Mouse (Mus musculus): ENCODE data around the gene Sap30bp. TPM values are rescaled to one million over a fixed set of nuclear protein-coding genes. Genes with fewer than 3 reads are reported as not detected.
A peak's percentile ranks its signal among the peaks of the same experiment; 100 is the strongest.

Gene Sap30bp
- polyA plus RNA-seq, 1 experiment from 2014 or later, result 29.2 TPM

DNA sequence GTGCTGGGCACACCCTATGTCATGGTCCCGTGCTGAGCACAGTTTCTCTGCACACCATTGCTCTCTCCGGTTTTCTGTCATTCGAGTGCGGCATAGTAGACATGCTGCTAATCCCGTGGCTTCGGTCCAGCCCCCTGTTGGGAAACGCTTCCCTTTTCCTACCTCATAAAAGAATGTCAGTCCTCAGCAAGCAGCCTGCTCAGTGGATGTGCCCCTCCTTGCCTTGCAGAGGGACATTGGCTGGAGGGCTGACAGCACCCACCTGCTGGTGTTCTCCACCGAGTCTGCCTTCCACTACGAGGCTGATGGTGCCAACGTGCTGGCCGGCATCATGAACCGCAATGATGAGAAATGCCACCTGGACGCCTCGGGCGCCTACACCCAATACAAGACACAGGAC lies 49.4 kb downstream of the Sap30bp start:
- WGBS, result 92% methylated on average over 15 of the region's 15 CpGs
- H3K27ac ChIP-seq (ENCODE audit: low read length), result no peak overlapping the region
- ATAC-seq, result no peak
- no peak overlapping the region for H3K9ac ChIP-seq (ENCODE audit: low read depth, low read length)
- H3K27me3 ChIP-seq (replicated peaks; ENCODE audit: control insufficient read depth, insufficient read depth, low read length), result no peaks in the 10 kb centered on the region
- H3K9me3 ChIP-seq (ENCODE audit: control insufficient read depth, low read length), result no peaks in the 10 kb centered on the region
- no peak overlapping the region for H3K4me2 ChIP-seq (ENCODE audit: low read depth, low read length)
- H3K4me3 ChIP-seq (ENCODE audit: low read length), result no peak overlapping the region
- no peaks in the 10 kb centered on the region for H3K4me1 ChIP-seq (ENCODE audit: control insufficient read depth, insufficient read depth, low read length)
- H3K36me3 ChIP-seq (ENCODE audit: control insufficient read depth, insufficient read depth, low read length), result no peaks in the 10 kb centered on the region

GRCm38 (mm10) chr11:115983291-115983690 lies 50.2 kb downstream of the Sap30bp start:
- no peak overlapping the region for H3K9ac ChIP-seq (ENCODE audit: low read depth, low read length)
- H3K4me1 ChIP-seq (ENCODE audit: control insufficient read depth, insufficient read depth, low read length), result no peaks in the 10 kb centered on the region
- no peaks in the 10 kb centered on the region for H3K27me3 ChIP-seq (replicated peaks; ENCODE audit: control insufficient read depth, insufficient read depth, low read length)
- no peak overlapping the region for H3K27ac ChIP-seq (ENCODE audit: low read length)
- no peak overlapping the region for H3K4me3 ChIP-seq (ENCODE audit: low read length)
- no peaks in the 10 kb centered on the region for H3K9me3 ChIP-seq (ENCODE audit: control insufficient read depth, low read length)
- no peak for ATAC-seq
- WGBS, result 76% methylated on average over 8 of the region's 8 CpGs
- H3K4me2 ChIP-seq (ENCODE audit: low read depth, low read length), result no peak overlapping the region
- H3K36me3 ChIP-seq (ENCODE audit: control insufficient read depth, insufficient read depth, low read length), result no peaks in the 10 kb centered on the region

- peak overlapping the region; percentile 12; the same call in 1 of the 2 replicates for H3K4me3 ChIP-seq (ENCODE audit: low read length)
- 41% methylated on average over 15 of the region's 15 CpGs for WGBS
- no peaks in the 10 kb centered on the region for H3K9me3 ChIP-seq (ENCODE audit: control insufficient read depth, low read length)
- H3K27me3 ChIP-seq (replicated peaks; ENCODE audit: control insufficient read depth, insufficient read depth, low read length), result no peaks in the 10 kb centered on the region
- H3K27ac ChIP-seq (ENCODE audit: low read length), result no peak overlapping the region
- H3K4me1 ChIP-seq (ENCODE audit: control insufficient read depth, insufficient read depth, low read length), result no peaks in the 10 kb centered on the region
- no peak for ATAC-seq
- H3K36me3 ChIP-seq (ENCODE audit: control insufficient read depth, insufficient read depth, low read length), result no peaks in the 10 kb centered on the region
- no peak overlapping the region for H3K9ac ChIP-seq (ENCODE audit: low read depth, low read length)
- 0 out of 2 replicates have a peak overlapping the region, but pooled peaks have one; percentile 20 for H3K4me2 ChIP-seq (ENCODE audit: low read depth, low read length)
Observed at GRCm38 (mm10) chr11:115989686-115990085, 56.6 kb downstream of the Sap30bp start.

DNA sequence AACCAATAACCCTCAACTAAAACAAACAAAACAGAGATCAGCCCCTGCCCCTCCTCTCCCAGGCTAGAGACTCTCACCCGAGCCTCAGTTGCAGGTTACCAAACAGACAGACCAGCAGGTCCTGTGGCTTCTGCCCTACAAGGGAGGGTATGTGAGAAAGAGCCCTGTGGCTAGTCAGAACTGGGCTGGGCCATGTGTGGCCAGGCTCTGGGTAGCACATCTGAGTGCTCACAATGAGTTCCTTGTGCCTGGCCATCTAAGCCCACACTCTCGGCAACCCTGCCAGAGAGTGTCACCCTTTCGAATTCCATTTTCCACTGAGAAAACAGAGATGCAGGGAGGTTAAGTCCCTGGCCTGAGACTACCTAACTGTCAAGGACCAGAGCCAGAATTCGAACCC lies 59.0 kb downstream of the Sap30bp start:
- H3K4me3 ChIP-seq (ENCODE audit: low read length), result no peak overlapping the region
- no peaks in the 10 kb centered on the region for H3K36me3 ChIP-seq (ENCODE audit: control insufficient read depth, insufficient read depth, low read length)
- H3K27me3 ChIP-seq (replicated peaks; ENCODE audit: control insufficient read depth, insufficient read depth, low read length), result no peaks in the 10 kb centered on the region
- WGBS, result 66% methylated on average over 4 of the region's 4 CpGs
- H3K4me1 ChIP-seq (ENCODE audit: control insufficient read depth, insufficient read depth, low read length), result no peaks in the 10 kb centered on the region
- no peak overlapping the region for H3K4me2 ChIP-seq (ENCODE audit: low read depth, low read length)
- ATAC-seq, result no peak
- H3K9ac ChIP-seq (ENCODE audit: low read depth, low read length), result no peak overlapping the region
- H3K9me3 ChIP-seq (ENCODE audit: control insufficient read depth, low read length), result no peaks in the 10 kb centered on the region
- H3K27ac ChIP-seq (ENCODE audit: low read length), result no peak overlapping the region

GRCm38 (mm10) chr11:115995256-115995655 lies 62.2 kb downstream of the Sap30bp start:
- no peak overlapping the region for H3K4me3 ChIP-seq (ENCODE audit: low read length)
- no peak overlapping the region for H3K27ac ChIP-seq (ENCODE audit: low read length)
- H3K36me3 ChIP-seq (ENCODE audit: control insufficient read depth, insufficient read depth, low read length), result no peaks in the 10 kb centered on the region
- 90% methylated on average over 3 of the region's 3 CpGs for WGBS
- no peaks in the 10 kb centered on the region for H3K9me3 ChIP-seq (ENCODE audit: control insufficient read depth, low read length)
- H3K4me1 ChIP-seq (ENCODE audit: control insufficient read depth, insufficient read depth, low read length), result no peaks in the 10 kb centered on the region; the same call in 1 of the 2 replicates
- H3K4me2 ChIP-seq (ENCODE audit: low read depth, low read length), result no peak overlapping the region
- H3K9ac ChIP-seq (ENCODE audit: low read depth, low read length), result no peak overlapping the region
- no peak for ATAC-seq
- H3K27me3 ChIP-seq (replicated peaks; ENCODE audit: control insufficient read depth, insufficient read depth, low read length), result no peaks in the 10 kb centered on the region

GRCm38 (mm10) chr11:115997047-115997446 lies 64.0 kb downstream of the Sap30bp start:
- Histone ChIP-seq H3K9me3 (ENCODE audit: control insufficient read depth, low read length) (no peaks in the 10 kb centered on the region), H3K27ac (ENCODE audit: low read length) (no peak overlapping the region), H3K4me3 (ENCODE audit: low read length) (no peak overlapping the region), H3K27me3 (replicated peaks; ENCODE audit: control insufficient read depth, insufficient read depth, low read length) (no peaks in the 10 kb centered on the region), H3K36me3 (ENCODE audit: control insufficient read depth, insufficient read depth, low read length) (no peaks in the 10 kb centered on the region), H3K4me2 (ENCODE audit: low read depth, low read length) (no peak overlapping the region), H3K9ac (ENCODE audit: low read depth, low read length) (no peak overlapping the region), H3K4me1 (ENCODE audit: control insufficient read depth, insufficient read depth, low read length) (no peaks in the 10 kb centered on the region; the same call in 1 of the 2 replicates)
- no peak for ATAC-seq
- WGBS, result 71% methylated on average over 4 of the region's 4 CpGs

DNA sequence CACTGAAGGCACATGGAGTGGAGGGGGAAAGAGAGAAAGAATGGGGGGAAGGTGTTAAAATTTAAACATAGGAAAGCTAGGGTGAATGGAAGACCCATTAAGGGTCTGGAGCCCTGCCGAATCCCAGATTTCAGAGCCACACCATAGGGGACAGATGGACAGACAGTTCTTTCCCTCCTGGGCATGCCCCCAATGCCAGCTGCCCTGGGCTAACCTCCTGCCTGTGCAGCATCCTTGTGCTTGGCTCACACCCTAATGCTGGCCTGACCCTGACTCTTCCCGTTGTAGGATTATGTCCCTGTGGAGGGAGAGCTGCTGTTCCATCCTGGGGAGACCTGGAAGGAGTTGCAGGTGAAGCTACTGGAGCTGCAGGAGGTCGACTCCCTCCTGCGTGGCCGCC lies 64.6 kb downstream of the Sap30bp start:
- Histone ChIP-seq H3K27ac (ENCODE audit: low read length) (no peak overlapping the region), H3K4me1 (ENCODE audit: control insufficient read depth, insufficient read depth, low read length) (no peaks in the 10 kb centered on the region; the same call in 1 of the 2 replicates), H3K27me3 (replicated peaks; ENCODE audit: control insufficient read depth, insufficient read depth, low read length) (no peaks in the 10 kb centered on the region), H3K4me2 (ENCODE audit: low read depth, low read length) (no peak overlapping the region), H3K36me3 (ENCODE audit: control insufficient read depth, insufficient read depth, low read length) (no peaks in the 10 kb centered on the region), H3K4me3 (ENCODE audit: low read length) (no peak overlapping the region), H3K9ac (ENCODE audit: low read depth, low read length) (no peak overlapping the region), H3K9me3 (ENCODE audit: control insufficient read depth, low read length) (no peaks in the 10 kb centered on the region)
- no peak for ATAC-seq
- WGBS, result 72% methylated on average over 5 of the region's 5 CpGs

GRCm38 (mm10) chr11:115999027-115999426 lies 65.9 kb downstream of the Sap30bp start:
- Histone ChIP-seq H3K4me1 (ENCODE audit: control insufficient read depth, insufficient read depth, low read length) (no peaks in the 10 kb centered on the region; the same call in 1 of the 2 replicates), H3K36me3 (ENCODE audit: control insufficient read depth, insufficient read depth, low read length) (no peaks in the 10 kb centered on the region), H3K9ac (ENCODE audit: low read depth, low read length) (no peak overlapping the region), H3K27me3 (replicated peaks; ENCODE audit: control insufficient read depth, insufficient read depth, low read length) (no peaks in the 10 kb centered on the region), H3K4me3 (ENCODE audit: low read length) (no peak overlapping the region), H3K9me3 (ENCODE audit: control insufficient read depth, low read length) (no peaks in the 10 kb centered on the region), H3K4me2 (ENCODE audit: low read depth, low read length) (no peak overlapping the region), H3K27ac (ENCODE audit: low read length) (no peak overlapping the region)
- WGBS, result 64% methylated on average over 7 of the region's 7 CpGs
- no peak for ATAC-seq

DNA sequence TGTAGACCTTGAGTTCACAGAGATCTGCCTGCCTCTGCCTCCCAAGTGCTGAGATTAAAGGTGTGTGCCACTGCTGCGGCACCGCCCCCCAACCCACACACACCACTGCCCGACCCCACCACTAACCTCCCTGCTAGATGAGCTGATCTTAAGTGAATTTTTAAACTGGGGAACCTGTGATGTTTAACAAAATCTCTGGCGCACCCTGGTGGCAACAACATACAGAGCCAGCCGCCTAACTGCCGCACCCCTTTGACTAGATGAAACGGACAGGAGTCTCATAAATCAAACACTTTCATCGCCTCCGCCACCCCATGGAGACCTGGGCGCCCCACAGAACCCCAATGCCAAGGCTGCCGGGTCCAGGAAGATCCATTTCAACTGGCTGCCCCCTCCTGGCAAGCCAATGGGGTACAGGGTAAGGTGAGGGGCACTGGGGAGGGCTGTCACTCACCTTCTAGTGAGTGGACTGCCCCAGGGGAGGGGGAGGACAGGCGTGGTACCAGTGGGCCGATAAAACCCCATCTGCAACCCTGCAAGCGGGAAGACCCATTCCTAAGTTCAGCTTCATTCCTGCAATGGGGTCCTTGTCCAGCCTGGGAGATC lies 66.6 kb downstream of the Sap30bp start:
- no peak overlapping the region for H3K9ac ChIP-seq (ENCODE audit: low read depth, low read length)
- peak; percentile 22; the same call in 1 of the 2 replicates for ATAC-seq

GRCm38 (mm10) chr11:116000607-116001006 lies 67.5 kb downstream of the Sap30bp start:
- 53% methylated on average over 10 of the region's 10 CpGs for WGBS
- no peak for ATAC-seq

More for the DNA sequence above, 66.6 kb downstream of the Sap30bp start:
- Histone ChIP-seq H3K4me2 (ENCODE audit: low read depth, low read length) (no peak overlapping the region), H3K27me3 (replicated peaks; ENCODE audit: control insufficient read depth, insufficient read depth, low read length) (no peaks in the 10 kb centered on the region), H3K36me3 (ENCODE audit: control insufficient read depth, insufficient read depth, low read length) (no peaks in the 10 kb centered on the region), H3K4me3 (ENCODE audit: low read length) (no peak overlapping the region), H3K9me3 (ENCODE audit: control insufficient read depth, low read length) (no peaks in the 10 kb centered on the region), H3K4me1 (ENCODE audit: control insufficient read depth, insufficient read depth, low read length) (peaks cover 3% of the 10 kb centered on the region), H3K27ac (ENCODE audit: low read length) (no peak overlapping the region)
- WGBS, result 15% methylated on average over 14 of the region's 14 CpGs

More at GRCm38 (mm10) chr11:116000607-116001006, 67.5 kb downstream of the Sap30bp start:
- H3K27me3 ChIP-seq (replicated peaks; ENCODE audit: control insufficient read depth, insufficient read depth, low read length), result no peaks in the 10 kb centered on the region
- H3K4me3 ChIP-seq (ENCODE audit: low read length), result no peak overlapping the region
- no peaks in the 10 kb centered on the region for H3K9me3 ChIP-seq (ENCODE audit: control insufficient read depth, low read length)
- peaks cover 12% of the 10 kb centered on the region for H3K4me1 ChIP-seq (ENCODE audit: control insufficient read depth, insufficient read depth, low read length)
- no peak overlapping the region for H3K27ac ChIP-seq (ENCODE audit: low read length)
- H3K9ac ChIP-seq (ENCODE audit: low read depth, low read length), result no peak overlapping the region
- no peaks in the 10 kb centered on the region for H3K36me3 ChIP-seq (ENCODE audit: control insufficient read depth, insufficient read depth, low read length)
- H3K4me2 ChIP-seq (ENCODE audit: low read depth, low read length), result no peak overlapping the region

Data from intestine, embryonic 16.5 days (tissue).